Mouse (Mus musculus) cerebellum, adult 9-10 months (tissue): ENCODE measurements around the gene Hoxb6.

Source experiments
- DNase-seq: peaks from one replicate; pipeline ENCODE4 v3.0.0; 2022

Hoxb6 gene

GRCm38 (mm10) chr11:96318368-96319070, 26.2 kb downstream of the Hoxb6 start:
- DNase-seq, result no peak

GRCm38 (mm10) chr11:96319071-96319902, 27.0 kb downstream of the Hoxb6 start:
- no peak for DNase-seq

GRCm38 (mm10) chr11:96319910-96320309, 27.6 kb downstream of the Hoxb6 start:
- no peak for DNase-seq

- no peak for DNase-seq
These were observed 28.4 kb downstream of the Hoxb6 start for GRCm38 (mm10) chr11:96320688-96321087.

- DNase-seq, result no peak
These were observed 29.6 kb downstream of the Hoxb6 start for GRCm38 (mm10) chr11:96321846-96322245.

GRCm38 (mm10) chr11:96322738-96323137, 30.5 kb downstream of the Hoxb6 start:
- no peak for DNase-seq

- no peak for DNase-seq
These were observed 30.9 kb downstream of the Hoxb6 start, which contains the start of gene Hoxb3 for GRCm38 (mm10) chr11:96323154-96323553. Hoxb3 (plus strand) TSS chr11:96323326.

- DNase-seq, result no peak
These were observed 31.8 kb downstream of the Hoxb6 start for GRCm38 (mm10) chr11:96324125-96324524.

GRCm38 (mm10) chr11:96324965-96325364, 32.7 kb downstream of the Hoxb6 start:
- DNase-seq, result no peak

GRCm38 (mm10) chr11:96325747-96326212, 33.5 kb downstream of the Hoxb6 start:
- DNase-seq, result no peak

- DNase-seq, result no peak
These were observed 34.4 kb downstream of the Hoxb6 start for GRCm38 (mm10) chr11:96326705-96327104.

GRCm38 (mm10) chr11:96327122-96327521, 34.8 kb downstream of the Hoxb6 start:
- DNase-seq, result no peak

GRCm38 (mm10) chr11:96327750-96328149, 35.5 kb downstream of the Hoxb6 start:
- no peak for DNase-seq

GRCm38 (mm10) chr11:96328605-96329004, 36.3 kb downstream of the Hoxb6 start:
- DNase-seq, result no peak

- DNase-seq, result no peak
These were observed 39.8 kb downstream of the Hoxb6 start for GRCm38 (mm10) chr11:96332105-96332504.

GRCm38 (mm10) chr11:96332618-96333032, 40.3 kb downstream of the Hoxb6 start:
- no peak for DNase-seq

GRCm38 (mm10) chr11:96333241-96334001, 41.1 kb downstream of the Hoxb6 start:
- no peak for DNase-seq

GRCm38 (mm10) chr11:96334002-96334364, 41.7 kb downstream of the Hoxb6 start:
- DNase-seq, result no peak

GRCm38 (mm10) chr11:96334998-96335397, 42.7 kb downstream of the Hoxb6 start:
- DNase-seq, result no peak

GRCm38 (mm10) chr11:96336597-96336996, 44.3 kb downstream of the Hoxb6 start:
- DNase-seq, result no peak

- DNase-seq, result no peak
These were observed 44.8 kb downstream of the Hoxb6 start for GRCm38 (mm10) chr11:96337026-96337425.

- no peak for DNase-seq
These were observed 46.9 kb downstream of the Hoxb6 start for GRCm38 (mm10) chr11:96338957-96339855.
